Mouse (Mus musculus) fat pad, adult 2 months (tissue): Measurements from ENCODE around the gene Elp5.
"Not testable (repeated sequence)": the region's sequence is repeated elsewhere in the genome, so short reads cannot be mapped to it uniquely, and the experiment has no call there.

Experiments
- DNase-seq: peaks from one replicate; pipeline ENCODE4 v3.0.0-alpha.2; 2011; ENCODE audit warnings: low read depth, low spot score; ENCODE audit errors: extremely low read depth

Elp5 gene

DNA sequence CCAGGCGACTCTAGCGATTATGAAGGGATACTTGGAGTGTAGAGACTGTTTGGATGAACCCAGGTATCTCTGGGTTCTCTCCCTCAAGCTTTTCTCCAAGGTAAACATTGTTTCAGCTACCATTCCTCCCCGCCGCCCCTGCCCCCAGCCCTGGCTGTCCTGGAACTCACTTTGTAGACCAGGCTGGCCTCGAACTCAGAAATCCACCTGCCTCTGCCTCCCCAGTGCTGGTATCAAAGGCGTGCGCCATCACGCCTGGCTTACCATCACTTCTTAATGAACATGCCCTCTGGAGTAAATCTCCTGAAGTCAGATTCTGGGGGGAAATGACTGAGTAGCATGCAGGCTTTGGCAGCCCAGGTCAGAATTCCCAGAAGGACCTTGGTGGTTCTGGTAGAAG, at the start of gene Elp5:
Gene Elp5, minus strand, starts transcription at position 293 of the 400 bp plus-strand sequence.
- DNase-seq: no peak

DNA sequence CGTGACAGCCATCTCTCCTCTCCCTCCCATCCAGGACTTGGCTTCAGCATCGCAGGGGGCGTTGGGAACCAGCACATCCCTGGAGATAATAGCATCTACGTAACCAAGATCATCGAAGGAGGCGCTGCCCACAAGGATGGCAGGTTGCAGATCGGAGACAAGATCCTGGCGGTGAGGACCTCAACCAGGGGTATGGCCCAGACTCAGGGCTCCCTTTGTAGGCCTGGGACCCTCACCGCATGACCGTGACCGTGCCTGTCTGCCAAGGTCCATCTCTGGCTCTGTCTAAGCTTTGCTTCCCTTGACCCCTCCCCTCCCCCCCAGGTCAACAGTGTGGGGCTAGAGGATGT, 49.0 kb upstream of the Elp5 start:
- DNase-seq: no peak

DNA sequence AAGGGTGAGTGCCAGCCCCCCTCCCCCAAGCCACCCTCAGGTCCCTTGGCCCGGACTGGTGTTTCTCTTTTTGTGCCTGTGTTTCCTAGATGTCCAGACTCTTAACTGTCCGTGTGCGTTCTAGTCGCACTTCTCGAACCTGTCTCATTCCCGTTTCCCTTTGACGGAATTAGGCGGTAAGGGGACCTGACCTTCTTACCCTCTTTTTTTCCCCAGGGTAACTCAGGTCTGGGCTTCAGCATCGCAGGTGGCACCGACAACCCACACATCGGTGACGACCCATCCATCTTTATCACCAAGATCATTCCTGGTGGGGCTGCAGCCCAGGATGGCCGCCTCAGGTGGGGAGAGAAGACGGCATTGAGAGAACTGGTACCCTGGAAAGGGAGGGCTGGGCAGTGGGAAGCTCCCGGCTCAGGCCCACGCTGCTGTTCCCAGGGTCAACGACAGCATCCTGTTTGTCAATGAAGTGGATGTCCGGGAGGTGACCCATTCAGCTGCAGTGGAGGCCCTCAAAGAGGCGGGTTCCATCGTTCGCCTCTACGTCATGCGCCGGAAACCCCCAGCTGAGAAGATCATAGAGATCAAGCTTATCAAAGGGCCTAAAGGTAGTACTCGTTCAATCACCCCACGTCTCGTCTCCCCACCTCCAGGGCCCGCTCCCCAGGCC, 48.5 kb upstream of the Elp5 start:
- DNase-seq: no peak

DNA sequence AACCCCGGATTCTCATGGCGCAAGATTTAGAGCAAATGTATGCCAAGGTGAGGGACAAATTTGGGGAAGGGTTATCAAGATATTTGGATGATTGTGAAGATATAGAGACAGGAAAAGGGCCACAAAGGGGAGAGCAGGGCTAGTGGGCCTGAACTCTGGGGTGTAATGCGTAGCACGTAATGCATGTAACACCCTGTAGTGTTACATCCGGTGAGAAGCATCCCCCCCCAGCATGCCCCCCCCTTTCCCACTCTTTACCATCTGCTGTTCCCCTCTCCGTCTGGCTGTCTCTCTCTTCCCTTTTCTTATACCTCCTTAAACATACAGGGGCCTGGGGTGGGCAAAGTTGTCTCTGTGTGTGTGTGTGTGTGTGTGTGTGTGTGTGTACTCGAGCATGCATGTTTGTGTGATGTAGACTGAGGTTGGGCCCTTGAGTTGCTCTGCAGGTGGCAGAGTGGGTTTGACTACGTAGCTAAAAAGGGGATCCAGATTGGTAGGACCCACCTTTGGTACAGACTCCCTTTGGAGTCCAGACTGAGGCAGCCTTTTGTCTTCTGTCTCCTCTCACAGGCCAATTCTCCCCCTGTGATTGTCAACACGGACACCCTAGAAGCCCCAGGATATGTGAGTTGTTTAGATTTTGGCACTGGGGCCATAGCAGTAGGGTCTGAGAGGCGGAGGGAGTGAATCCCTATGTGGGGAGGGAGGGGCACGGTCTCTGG, 47.7 kb upstream of the Elp5 start:
- DNase-seq: no peak

DNA sequence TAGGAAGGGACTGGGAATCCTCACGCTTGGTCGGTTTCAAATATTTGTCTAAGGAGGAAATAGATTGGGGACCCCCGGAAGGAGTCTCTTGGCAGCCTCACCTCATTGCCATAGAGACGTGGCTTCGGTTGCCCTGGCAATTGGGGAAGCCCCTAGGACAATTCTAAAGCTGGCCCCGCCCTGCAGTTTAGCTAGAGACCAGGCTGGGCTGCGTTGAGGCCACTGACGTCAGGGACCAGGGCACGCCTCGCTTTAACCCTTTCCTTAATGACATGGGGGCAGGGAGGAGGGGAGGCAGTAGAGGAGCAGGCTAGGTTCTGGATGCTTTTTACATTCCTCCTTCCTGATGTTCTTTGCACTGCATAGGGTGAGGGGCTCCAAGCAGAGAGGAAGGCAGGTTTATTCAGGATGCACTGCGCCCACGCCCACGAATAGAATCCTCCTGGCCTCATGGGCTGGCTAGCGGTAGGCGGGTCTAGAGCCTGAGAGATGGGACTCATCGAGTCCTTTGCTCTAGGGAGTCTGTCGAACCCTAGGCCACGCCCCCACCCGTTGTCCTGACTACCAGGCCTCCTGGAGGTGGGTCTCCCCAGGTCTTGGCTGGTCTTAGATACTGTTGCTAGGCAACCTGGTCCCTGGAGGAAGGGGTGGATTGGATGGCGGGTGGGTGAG, 46.9 kb upstream of the Elp5 start:
- no peak for DNase-seq

DNA sequence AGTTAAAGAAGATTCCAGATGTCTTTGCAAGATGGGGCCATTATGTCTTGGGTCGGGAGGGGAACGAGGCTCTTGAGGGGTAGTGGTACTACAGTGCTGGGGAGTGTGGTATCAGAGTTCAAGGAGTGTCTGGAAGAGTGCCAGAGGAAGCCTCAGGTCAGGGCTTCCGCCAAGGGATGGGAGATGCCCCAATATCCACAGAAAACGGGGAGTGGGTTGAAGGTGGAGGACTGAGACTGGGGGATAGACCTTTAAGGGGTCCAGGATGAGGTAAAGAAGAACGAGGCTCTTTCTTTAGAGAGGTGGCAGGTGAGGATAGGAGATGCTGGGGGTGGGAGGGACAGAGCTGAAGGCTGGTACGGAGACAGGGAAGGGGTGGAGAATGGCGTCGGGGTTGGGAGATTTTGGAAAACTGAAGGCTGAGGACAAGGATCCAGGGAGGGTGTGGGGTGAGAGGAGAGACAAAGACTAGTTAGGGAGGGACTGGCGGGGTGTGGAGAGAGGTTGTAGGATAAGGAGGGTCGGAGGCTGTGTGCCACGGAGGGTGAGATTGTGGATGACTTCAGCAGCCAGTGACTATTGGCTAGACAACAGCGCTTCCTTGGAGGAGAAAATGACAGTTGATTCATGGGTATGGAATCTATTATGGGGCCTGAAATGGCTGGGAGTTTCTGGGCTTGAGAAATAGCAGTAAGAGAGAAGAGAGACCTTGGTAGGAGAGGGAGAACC, 46.2 kb upstream of the Elp5 start:
- no peak for DNase-seq

DNA sequence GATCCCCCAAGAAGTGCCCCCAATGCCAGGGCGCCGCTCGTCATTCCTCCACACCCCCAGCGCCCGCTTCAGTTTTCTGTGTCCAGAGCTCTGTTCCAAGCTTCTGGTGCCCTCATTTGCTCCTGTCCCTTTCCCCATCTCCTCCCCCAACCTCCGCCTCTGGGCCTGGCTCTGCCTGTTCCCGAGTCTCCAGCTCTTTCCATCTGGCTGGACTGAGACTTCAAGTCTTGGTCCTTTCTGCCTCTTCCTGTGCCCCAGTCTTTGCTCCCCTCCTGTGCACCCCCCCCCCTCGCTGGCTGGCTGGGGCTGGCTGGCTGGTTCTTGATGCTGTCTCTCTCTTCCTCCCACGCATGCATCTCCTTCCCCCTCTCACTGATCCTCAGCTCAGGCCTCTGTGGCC, 45.1 kb upstream of the Elp5 start:
- no peak for DNase-seq

DNA sequence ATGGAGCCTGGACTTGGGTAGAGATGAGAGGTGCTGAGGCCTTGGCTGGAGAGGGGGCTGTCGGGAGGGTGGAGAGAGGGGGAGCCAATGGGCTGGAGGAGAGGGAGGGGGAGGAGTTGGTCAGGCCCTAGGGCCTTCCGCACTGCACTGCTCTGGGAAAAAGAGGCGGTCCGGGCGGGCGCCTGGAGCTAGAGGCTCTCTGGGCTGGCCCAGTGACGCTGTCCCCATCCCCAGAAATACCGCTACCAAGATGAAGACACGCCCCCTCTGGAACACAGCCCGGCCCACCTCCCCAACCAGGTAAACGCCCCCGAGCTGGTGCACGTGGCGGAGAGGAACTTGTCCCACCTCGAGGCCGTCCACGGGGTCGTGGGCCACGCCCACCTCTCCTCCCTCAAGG, 44.4 kb upstream of the Elp5 start:
- DNase-seq: no peak

DNA sequence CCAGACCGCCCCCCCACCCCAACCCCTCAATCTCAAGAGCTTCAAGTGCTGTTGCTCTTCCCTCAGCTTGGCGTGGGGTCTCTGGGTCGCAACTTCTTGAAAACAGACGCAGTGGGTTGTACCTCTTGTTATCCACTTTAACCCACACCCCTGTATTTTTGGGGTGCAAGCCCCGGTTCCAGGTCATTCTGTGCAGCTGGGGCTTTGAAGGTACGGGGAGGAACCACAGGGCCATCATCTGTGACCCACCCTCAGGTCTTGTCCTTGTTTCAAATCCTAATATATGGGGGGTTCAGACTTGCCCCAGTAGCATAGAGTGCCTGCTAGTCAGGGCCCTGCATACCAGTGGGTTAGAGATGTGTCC, 41.8 kb upstream of the Elp5 start:
- no peak for DNase-seq

DNA sequence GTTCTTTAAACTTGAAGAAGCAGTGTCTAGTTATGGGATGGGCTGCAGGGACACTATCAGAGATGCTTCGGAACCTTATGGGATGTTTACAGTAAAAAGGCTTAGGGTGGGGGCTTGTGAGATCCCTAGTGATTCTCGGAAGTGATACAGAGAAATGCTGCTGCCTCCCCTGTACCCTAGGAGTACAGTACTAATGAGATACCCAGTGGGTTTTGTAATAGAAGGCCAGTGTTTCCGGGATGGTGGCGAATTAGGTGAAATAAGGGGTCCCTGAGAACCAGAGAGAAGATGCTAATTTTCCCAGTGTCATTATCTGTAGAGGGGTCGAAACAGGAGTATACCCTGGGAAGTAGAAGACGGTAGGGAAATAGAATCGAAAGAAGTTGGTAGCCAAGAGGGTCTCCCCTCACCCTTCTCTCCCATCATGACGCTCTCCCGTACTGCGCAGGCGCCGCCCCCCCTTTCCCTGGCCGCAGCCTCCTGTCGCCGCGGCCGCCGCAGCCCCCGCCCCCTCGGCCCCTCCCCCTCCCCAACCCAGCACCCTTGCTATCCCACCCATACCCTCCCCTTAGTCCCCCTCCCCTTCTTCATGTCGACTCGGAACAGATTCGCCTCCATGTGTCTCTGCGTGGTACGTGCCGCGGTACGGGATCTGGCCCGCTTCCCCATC, 41.3 kb upstream of the Elp5 start:
- no peak for DNase-seq

DNA sequence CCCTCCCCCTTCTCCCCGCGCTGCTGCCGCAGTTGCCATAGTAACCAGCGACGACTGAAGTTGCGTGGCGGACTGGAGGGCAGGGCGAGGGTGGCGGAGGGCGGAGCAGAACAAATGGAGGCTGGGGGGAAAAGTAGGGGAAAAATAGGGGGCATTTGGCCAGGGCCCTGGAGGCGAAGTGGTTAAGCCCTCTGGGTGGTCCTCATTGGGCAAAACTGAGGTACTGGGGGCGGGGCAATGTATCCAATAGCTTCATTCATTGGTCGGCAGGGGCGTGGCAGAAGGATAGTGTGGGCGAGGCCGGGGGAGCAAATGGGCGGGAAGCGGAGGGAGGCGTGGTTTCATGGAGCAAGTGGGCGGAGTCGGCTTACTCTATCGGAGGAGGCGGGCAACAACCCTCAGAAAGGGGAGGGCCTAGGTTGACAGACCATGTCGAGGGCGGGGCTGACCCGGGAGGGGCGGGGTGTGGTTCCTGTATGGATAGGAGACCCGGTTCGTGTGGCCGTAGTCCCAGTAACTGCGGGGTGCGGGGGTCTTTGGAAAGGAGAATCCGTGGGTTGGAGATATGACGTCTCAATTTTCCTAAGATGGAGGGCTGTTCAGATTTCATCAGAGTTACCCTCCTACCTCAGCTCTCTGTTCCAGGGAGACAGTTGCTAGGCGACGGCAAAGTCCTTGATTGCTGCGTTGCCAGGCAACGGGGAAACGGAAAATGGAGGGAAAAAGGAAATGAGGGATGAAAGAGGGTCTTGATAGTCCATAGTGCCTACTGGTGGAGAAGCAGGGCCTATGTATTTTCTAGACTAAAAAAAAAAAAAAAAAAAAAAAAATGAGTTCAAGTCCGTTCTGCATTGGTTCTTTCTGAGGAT, 39.2 kb upstream of the Elp5 start:
- peak; percentile 31 for DNase-seq

DNA sequence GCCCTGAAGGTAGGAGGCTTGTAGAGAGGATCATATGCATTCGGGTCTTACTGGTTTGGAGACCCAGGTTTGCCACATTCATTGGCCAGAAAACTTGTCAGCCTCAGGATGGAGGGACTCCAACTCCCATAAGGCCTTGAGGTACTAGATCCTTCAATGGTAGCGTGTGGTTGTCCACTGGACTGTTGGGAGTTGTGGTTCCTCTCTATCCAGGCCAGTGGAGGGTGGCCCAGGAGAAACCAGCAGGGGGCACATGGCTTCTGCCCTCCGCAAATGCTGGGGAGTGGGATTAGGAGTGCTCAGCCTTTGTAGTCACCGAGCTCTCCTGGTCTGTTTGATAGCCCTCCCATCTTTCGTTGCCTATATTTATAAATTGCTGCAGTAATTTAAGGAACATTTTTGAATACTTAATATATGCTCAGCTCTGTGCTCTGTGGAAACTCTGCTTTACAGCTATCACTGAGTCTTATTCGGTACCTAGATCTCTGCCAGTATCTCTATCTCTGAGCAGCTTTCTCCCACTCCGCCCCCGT, 38.5 kb upstream of the Elp5 start:
- DNase-seq: peak; percentile 36

DNA sequence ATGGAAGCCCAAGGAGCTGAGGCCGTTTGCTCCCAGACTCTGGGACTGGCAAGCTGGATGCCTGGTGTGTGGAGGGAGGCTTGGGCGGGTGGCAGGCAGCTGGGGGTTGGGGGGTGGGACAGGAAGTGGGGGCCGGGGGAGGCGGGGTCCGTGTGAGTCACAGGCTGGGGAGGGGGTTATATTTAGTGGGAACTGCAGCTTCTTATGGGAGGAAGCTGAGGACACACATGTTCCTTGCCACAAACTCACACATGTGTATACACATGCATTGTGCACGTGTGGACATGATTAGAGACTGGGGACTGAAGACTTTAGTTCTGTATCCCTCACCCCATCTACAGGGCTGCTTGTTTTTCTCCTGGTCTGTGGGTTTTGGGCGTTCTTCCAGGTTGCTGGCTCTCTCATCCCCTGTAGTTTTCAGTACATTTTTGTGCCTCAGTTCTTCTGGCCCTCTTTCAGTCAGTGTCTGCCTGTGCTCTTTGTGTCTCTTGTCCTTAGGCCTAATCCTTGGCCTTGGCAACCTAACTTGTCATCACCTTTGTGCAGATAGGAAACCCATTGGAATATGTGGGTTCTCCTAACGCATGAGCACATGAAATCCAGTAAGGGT, 37.8 kb upstream of the Elp5 start:
- no peak for DNase-seq

DNA sequence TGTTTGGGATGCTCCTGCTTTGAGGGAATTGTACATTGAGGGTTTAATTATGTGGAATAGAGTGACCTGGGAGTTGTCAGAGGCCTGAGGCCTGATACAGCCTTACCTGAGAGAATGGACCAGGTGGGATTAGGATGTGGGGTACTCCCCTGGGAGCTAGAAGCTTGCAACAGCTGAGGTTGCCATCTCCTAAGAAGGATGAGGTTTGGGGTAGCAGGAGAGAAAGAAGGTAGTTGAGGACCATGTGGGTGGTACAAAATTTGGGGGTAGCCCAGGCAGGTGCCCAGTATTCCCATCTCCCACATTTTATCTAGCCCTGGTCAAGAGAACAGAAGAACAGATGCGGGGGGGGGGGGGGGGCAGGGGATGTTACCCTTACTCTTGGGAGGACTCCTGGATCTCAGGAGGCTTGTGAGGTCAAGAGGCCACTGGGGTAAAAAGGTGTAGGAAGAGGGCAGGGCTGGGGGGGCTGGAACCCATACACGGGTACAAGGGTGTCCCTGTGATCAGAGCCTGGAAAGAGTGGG, 37.2 kb upstream of the Elp5 start:
- no peak for DNase-seq

DNA sequence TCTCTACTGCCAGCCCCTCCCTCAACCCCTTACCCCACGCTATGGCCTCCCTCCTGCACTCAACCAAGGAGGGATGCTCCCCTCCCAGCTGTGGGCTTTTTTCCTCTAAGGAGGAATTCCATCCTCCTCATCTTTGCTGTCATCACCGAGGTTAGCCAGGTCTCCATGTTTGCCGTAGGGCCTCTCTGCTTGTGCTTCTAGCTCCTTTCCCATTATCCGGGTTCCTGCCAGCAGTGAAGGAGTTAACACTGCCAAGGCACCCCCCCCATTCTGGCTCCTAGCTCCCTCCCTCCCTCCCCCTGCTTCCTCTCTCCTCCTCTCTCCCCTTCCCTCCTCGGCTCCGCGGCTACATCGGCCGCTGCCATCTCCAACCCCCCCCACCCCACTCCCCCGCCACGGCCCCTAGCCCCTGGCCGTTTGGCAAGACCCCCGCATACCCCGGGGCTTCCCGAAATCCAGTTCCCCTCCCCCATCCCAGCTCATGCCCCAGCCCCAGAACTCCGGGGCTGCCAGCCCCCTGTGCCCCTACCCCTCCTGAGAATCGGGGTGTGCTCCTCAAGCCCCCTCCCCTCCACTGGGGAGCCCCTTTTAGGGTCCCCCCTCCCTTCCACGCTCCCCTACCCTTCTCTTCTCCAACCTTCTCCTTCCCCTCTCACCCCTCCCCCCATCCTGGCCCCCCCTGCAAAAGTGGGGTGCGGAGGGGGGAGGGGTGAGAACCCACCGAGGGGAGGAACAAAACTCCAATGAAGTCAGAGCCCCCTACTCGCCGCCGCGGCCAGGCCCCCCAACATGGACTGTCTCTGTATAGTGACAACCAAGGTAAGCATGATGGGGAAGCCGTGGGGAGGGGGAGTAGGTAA, 36.0 kb upstream of the Elp5 start:
- DNase-seq: no peak

DNA sequence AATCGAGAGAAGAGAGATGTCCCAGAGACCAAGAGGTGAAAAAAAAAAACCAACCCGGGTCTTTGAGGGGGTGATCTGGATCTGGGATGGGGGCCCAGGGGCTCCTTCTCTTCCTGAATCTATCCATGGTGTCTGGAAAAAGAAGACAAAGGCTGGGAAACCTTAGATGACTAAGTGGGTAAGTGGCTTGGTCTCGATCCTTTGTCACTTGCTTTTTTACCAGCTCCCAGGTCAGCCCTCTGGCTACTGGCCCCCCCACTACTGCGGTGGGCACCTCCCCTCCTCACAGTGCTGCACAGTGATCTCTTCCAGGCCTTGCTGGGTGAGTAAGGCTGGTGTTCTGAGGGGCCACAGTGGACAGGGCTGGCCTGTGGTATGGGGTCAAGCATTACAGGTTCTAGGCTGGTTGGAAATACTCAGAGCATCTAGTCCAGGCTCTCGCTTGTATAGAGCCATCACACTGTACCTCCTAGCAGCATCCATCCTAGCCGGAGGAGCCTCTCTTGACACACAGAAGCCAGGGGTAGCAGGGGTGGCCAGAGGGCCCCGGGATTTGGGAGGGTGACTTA, 35.0 kb upstream of the Elp5 start:
- DNase-seq: no peak

DNA sequence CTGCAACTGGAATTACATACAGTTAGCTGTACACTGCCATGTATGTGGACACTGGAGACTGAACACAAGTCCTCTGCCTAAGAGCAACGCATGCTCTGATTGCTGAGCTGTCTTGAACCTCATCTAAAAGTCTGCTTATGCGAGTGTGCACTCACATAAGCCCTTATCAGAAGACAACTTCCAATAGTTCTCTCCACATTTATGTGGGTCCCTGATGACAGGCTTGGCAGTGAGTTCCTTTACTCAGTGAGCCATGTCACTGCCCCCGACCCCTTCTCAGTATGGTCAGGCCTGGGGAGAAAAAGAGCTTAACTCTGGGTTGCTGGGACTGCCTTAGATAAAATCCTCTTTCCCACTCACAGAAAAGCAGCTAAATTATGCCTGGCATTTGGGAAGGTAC, 34.4 kb upstream of the Elp5 start, which contains the start of gene Dlg4:
Gene Dlg4, plus strand, starts transcription at position 274 of the 400 bp plus-strand sequence.
- no peak for DNase-seq

DNA sequence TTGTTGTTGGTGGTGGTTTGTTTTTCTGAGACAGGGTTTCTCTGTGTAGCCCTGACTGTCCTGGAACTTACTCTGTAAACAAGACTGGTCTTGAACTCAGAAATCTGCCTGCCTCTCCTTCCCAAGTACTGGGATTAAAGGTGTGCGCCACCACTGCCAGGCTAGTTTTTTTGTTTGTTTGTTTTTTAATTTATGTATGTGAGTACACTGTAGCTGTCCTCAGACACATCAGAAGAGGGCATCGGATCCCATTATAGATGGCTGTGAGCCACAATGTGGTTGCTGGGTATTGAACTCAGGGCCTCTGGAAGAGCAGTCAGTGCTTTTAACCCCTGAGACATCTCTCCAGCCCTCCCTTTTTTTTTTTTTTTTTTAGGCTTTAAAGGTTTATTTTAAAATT, 33.9 kb upstream of the Elp5 start:
- DNase-seq: not testable (repeated sequence)
